Mouse (Mus musculus) liver (tissue): ENCODE measurements at regions not wholly inside any gene's neighbourhood (a gene's known extent, or its start where the extent isn't known, plus 50 kb on each side); places are given as distances from the start of the nearest gene placed in this dataset.

Experiments
- DNase-seq: peaks from one replicate; pipeline ENCODE4 v3.0.0-alpha.2; 2020; ENCODE audit warnings: mixed read lengths

- no peak for DNase-seq
Measured at GRCm38 (mm10) chr19:25729103-25729502, 56.9 kb downstream of the Dmrt2 start.

GRCm38 (mm10) chr19:25729633-25730032 is 57.4 kb downstream of the Dmrt2 start:
- no peak for DNase-seq

- DNase-seq, result no peak
Measured at GRCm38 (mm10) chr19:25778455-25778854, 106.2 kb downstream of the Dmrt2 start.

GRCm38 (mm10) chr19:25779356-25779755 is 107.1 kb downstream of the Dmrt2 start:
- no peak for DNase-seq

GRCm38 (mm10) chr19:25781314-25781713 is 109.1 kb downstream of the Dmrt2 start:
- DNase-seq, result no peak

GRCm38 (mm10) chr19:25802692-25803091 is 130.5 kb downstream of the Dmrt2 start:
- DNase-seq, result no peak

- DNase-seq, result no peak
Measured at GRCm38 (mm10) chr19:25805351-25805750, 133.1 kb downstream of the Dmrt2 start.

GRCm38 (mm10) chr19:25813651-25814050 is 141.4 kb downstream of the Dmrt2 start:
- DNase-seq, result no peak

GRCm38 (mm10) chr19:25845158-25845557 is 172.9 kb downstream of the Dmrt2 start:
- no peak for DNase-seq

- no peak for DNase-seq
Measured at GRCm38 (mm10) chr19:25856344-25856743, 184.1 kb downstream of the Dmrt2 start.

GRCm38 (mm10) chr19:25863312-25863711 is 191.1 kb downstream of the Dmrt2 start:
- DNase-seq, result no peak

- DNase-seq, result no peak
Measured at GRCm38 (mm10) chr19:25906721-25907120, 234.5 kb downstream of the Dmrt2 start.

GRCm38 (mm10) chr19:25922052-25922451 is 249.8 kb downstream of the Dmrt2 start:
- DNase-seq, result no peak

- DNase-seq, result no peak
Measured at GRCm38 (mm10) chr19:25922806-25923205, 250.6 kb downstream of the Dmrt2 start.

- no peak for DNase-seq
Measured at GRCm38 (mm10) chr19:25923727-25924384, 251.6 kb downstream of the Dmrt2 start.

GRCm38 (mm10) chr19:25924385-25924769 is 252.2 kb downstream of the Dmrt2 start:
- no peak for DNase-seq

- DNase-seq, result no peak
Measured at GRCm38 (mm10) chr19:25927220-25927619, 255.0 kb downstream of the Dmrt2 start.

- peak; percentile 8 for DNase-seq
Measured at GRCm38 (mm10) chr19:25937343-25937742, 265.1 kb downstream of the Dmrt2 start.

- no peak for DNase-seq
Measured at GRCm38 (mm10) chr19:25971210-25971609, 299.0 kb downstream of the Dmrt2 start.

GRCm38 (mm10) chr19:25975202-25975601 is 303.0 kb downstream of the Dmrt2 start:
- DNase-seq, result no peak

- no peak for DNase-seq
Measured at GRCm38 (mm10) chr19:25980308-25980707, 308.1 kb downstream of the Dmrt2 start.

GRCm38 (mm10) chr19:26014620-26015180 is 342.5 kb downstream of the Dmrt2 start:
- peak; percentile 13 for DNase-seq

- DNase-seq, result no peak
Measured at GRCm38 (mm10) chr19:26021141-26021540, 348.9 kb downstream of the Dmrt2 start.

GRCm38 (mm10) chr19:26026103-26026502 is 353.9 kb downstream of the Dmrt2 start:
- DNase-seq, result no peak

GRCm38 (mm10) chr19:26037270-26037669 is 365.1 kb downstream of the Dmrt2 start:
- peak; percentile 54 for DNase-seq
